Mouse (Mus musculus): ENCODE data around the gene Ms4a2. TPM values are rescaled to one million over a fixed set of nuclear protein-coding genes. Genes with fewer than 3 reads are reported as not detected.

Ms4a2 gene
- not detected in 2 replicates for polyA plus RNA-seq (2012; ENCODE audit: insufficient read depth, insufficient read length, missing spikeins)

- Histone ChIP-seq H3K27ac (replicated peaks; ENCODE audit: low read depth, low read length) (no peak within 1 kb of the TSS), H3K4me1 (ENCODE audit: control insufficient read depth, insufficient read depth, insufficient read length, low read length) (no peaks in the 10 kb centered on the region), H3K4me3 (ENCODE audit: insufficient read depth, low read depth, low read length) (no peak within 1 kb of the TSS)
Observed at GRCm38 (mm10) chr19:11623551-11623950, at the start of gene Ms4a2. TSS of gene Ms4a2 (minus strand) at chr19:11623719.

- Histone ChIP-seq H3K4me1 (ENCODE audit: control insufficient read depth, insufficient read depth, insufficient read length, low read length) (no peaks in the 10 kb centered on the region), H3K27ac (replicated peaks; ENCODE audit: low read depth, low read length) (no peak overlapping the region), H3K4me3 (ENCODE audit: insufficient read depth, low read depth, low read length) (no peak overlapping the region)
Observed at GRCm38 (mm10) chr19:11661562-11661961, 38.0 kb upstream of the Ms4a2 start.

- Histone ChIP-seq H3K4me3 (ENCODE audit: insufficient read depth, low read depth, low read length) (no peak within 1 kb of the TSS), H3K27ac (replicated peaks; ENCODE audit: low read depth, low read length) (no peak within 1 kb of the TSS), H3K4me1 (ENCODE audit: control insufficient read depth, insufficient read depth, insufficient read length, low read length) (no peaks in the 10 kb centered on the region)
Observed at GRCm38 (mm10) chr19:11660459-11660858, 36.9 kb upstream of the Ms4a2 start, which contains the start of gene Oosp2. TSS of gene Oosp2 (minus strand) at chr19:11660559.

- Histone ChIP-seq H3K4me1 (ENCODE audit: control insufficient read depth, insufficient read depth, insufficient read length, low read length) (no peaks in the 10 kb centered on the region), H3K4me3 (ENCODE audit: insufficient read depth, low read depth, low read length) (no peak overlapping the region), H3K27ac (replicated peaks; ENCODE audit: low read depth, low read length) (no peak overlapping the region)
Observed at GRCm38 (mm10) chr19:11659142-11659541, 35.6 kb upstream of the Ms4a2 start.

- Histone ChIP-seq H3K4me3 (ENCODE audit: insufficient read depth, low read depth, low read length) (no peak overlapping the region), H3K4me1 (ENCODE audit: control insufficient read depth, insufficient read depth, insufficient read length, low read length) (no peaks in the 10 kb centered on the region), H3K27ac (replicated peaks; ENCODE audit: low read depth, low read length) (no peak overlapping the region)
Observed at GRCm38 (mm10) chr19:11649564-11649963, 26.0 kb upstream of the Ms4a2 start.

- H3K27ac ChIP-seq (replicated peaks; ENCODE audit: low read depth, low read length): no peak overlapping the region
- H3K4me3 ChIP-seq (ENCODE audit: insufficient read depth, low read depth, low read length): no peak overlapping the region
- no peaks in the 10 kb centered on the region for H3K4me1 ChIP-seq (ENCODE audit: control insufficient read depth, insufficient read depth, insufficient read length, low read length)
Observed at GRCm38 (mm10) chr19:11646166-11646565, 22.6 kb upstream of the Ms4a2 start.

- Histone ChIP-seq H3K4me1 (ENCODE audit: control insufficient read depth, insufficient read depth, insufficient read length, low read length) (no peaks in the 10 kb centered on the region), H3K4me3 (ENCODE audit: insufficient read depth, low read depth, low read length) (no peak within 1 kb of the TSS), H3K27ac (replicated peaks; ENCODE audit: low read depth, low read length) (no peak within 1 kb of the TSS)
Observed at GRCm38 (mm10) chr19:11640732-11641131, 17.2 kb upstream of the Ms4a2 start, which contains the start of gene Ms4a3. TSS of gene Ms4a3 (minus strand) at chr19:11640851.

GRCm38 (mm10) chr19:11639038-11639437 is 15.5 kb upstream of the Ms4a2 start:
- Histone ChIP-seq H3K4me3 (ENCODE audit: insufficient read depth, low read depth, low read length) (no peak overlapping the region), H3K27ac (replicated peaks; ENCODE audit: low read depth, low read length) (no peak overlapping the region), H3K4me1 (ENCODE audit: control insufficient read depth, insufficient read depth, insufficient read length, low read length) (no peaks in the 10 kb centered on the region)

- no peak overlapping the region for H3K27ac ChIP-seq (replicated peaks; ENCODE audit: low read depth, low read length)
- no peaks in the 10 kb centered on the region for H3K4me1 ChIP-seq (ENCODE audit: control insufficient read depth, insufficient read depth, insufficient read length, low read length)
- H3K4me3 ChIP-seq (ENCODE audit: insufficient read depth, low read depth, low read length): no peak overlapping the region
Observed at GRCm38 (mm10) chr19:11635572-11635971, 12.1 kb upstream of the Ms4a2 start.

GRCm38 (mm10) chr19:11634330-11634729 is 10.8 kb upstream of the Ms4a2 start:
- H3K27ac ChIP-seq (replicated peaks; ENCODE audit: low read depth, low read length): no peak overlapping the region
- no peaks in the 10 kb centered on the region for H3K4me1 ChIP-seq (ENCODE audit: control insufficient read depth, insufficient read depth, insufficient read length, low read length)
- no peak overlapping the region for H3K4me3 ChIP-seq (ENCODE audit: insufficient read depth, low read depth, low read length)

- Histone ChIP-seq H3K27ac (replicated peaks; ENCODE audit: low read depth, low read length) (no peak overlapping the region), H3K4me1 (ENCODE audit: control insufficient read depth, insufficient read depth, insufficient read length, low read length) (no peaks in the 10 kb centered on the region), H3K4me3 (ENCODE audit: insufficient read depth, low read depth, low read length) (no peak overlapping the region)
Observed at GRCm38 (mm10) chr19:11633732-11634131, 10.2 kb upstream of the Ms4a2 start.

GRCm38 (mm10) chr19:11625231-11625630 is 1.7 kb upstream of the Ms4a2 start:
- no peak overlapping the region for H3K4me3 ChIP-seq (ENCODE audit: insufficient read depth, low read depth, low read length)
- H3K4me1 ChIP-seq (ENCODE audit: control insufficient read depth, insufficient read depth, insufficient read length, low read length): no peaks in the 10 kb centered on the region
- no peak overlapping the region for H3K27ac ChIP-seq (replicated peaks; ENCODE audit: low read depth, low read length)

- Histone ChIP-seq H3K4me3 (ENCODE audit: insufficient read depth, low read depth, low read length) (no peak overlapping the region), H3K4me1 (ENCODE audit: control insufficient read depth, insufficient read depth, insufficient read length, low read length) (no peaks in the 10 kb centered on the region), H3K27ac (replicated peaks; ENCODE audit: low read depth, low read length) (no peak overlapping the region)
Observed at GRCm38 (mm10) chr19:11624800-11625199, 1.3 kb upstream of the Ms4a2 start.

GRCm38 (mm10) chr19:11617983-11618382 is 5.5 kb downstream of the Ms4a2 start:
- H3K4me3 ChIP-seq (ENCODE audit: insufficient read depth, low read depth, low read length): no peak overlapping the region
- H3K4me1 ChIP-seq (ENCODE audit: control insufficient read depth, insufficient read depth, insufficient read length, low read length): no peaks in the 10 kb centered on the region
- H3K27ac ChIP-seq (replicated peaks; ENCODE audit: low read depth, low read length): no peak overlapping the region

- Histone ChIP-seq H3K4me3 (ENCODE audit: insufficient read depth, low read depth, low read length) (no peak overlapping the region), H3K4me1 (ENCODE audit: control insufficient read depth, insufficient read depth, insufficient read length, low read length) (no peaks in the 10 kb centered on the region), H3K27ac (replicated peaks; ENCODE audit: low read depth, low read length) (no peak overlapping the region)
Observed at GRCm38 (mm10) chr19:11614805-11615204, 8.7 kb downstream of the Ms4a2 start.

- Histone ChIP-seq H3K4me3 (ENCODE audit: insufficient read depth, low read depth, low read length) (no peak overlapping the region), H3K27ac (replicated peaks; ENCODE audit: low read depth, low read length) (no peak overlapping the region), H3K4me1 (ENCODE audit: control insufficient read depth, insufficient read depth, insufficient read length, low read length) (no peaks in the 10 kb centered on the region)
Observed at GRCm38 (mm10) chr19:11613776-11614443, 9.6 kb downstream of the Ms4a2 start.
